Mouse (Mus musculus) embryonic fibroblast, embryonic 13.5 days (primary cell): ENCODE measurements around the gene Olfr1501.
"Not testable (repeated sequence)": the region's sequence is repeated elsewhere in the genome, so short reads cannot be mapped to it uniquely, and the experiment has no call there.

Experiments
- CTCF ChIP-seq: IDR thresholded peaks from 2 replicates; pipeline ENCODE4 v1.5.1; 2011; ENCODE audit warnings: mild to moderate bottlenecking, control low read depth, low read length, moderate library complexity, borderline replicate concordance; ENCODE audit not compliant: insufficient read depth
- POLR2A ChIP-seq: IDR thresholded peaks from 2 replicates; pipeline ENCODE4 v1.6.1; 2011; ENCODE audit warnings: low read depth, mild to moderate bottlenecking, control low read depth, low read length, moderate library complexity

GRCm38 (mm10) chr19:13850592-13850991, at the start of gene Olfr1501:
- not testable (repeated sequence) for TF ChIP-seq CTCF, POLR2A
